Mouse (Mus musculus): ENCODE results near the gene Olfr215.
"Not testable (repeated sequence)": the region's sequence is repeated elsewhere in the genome, so short reads cannot be mapped to it uniquely, and the experiment has no call there.

The Olfr215 gene

DNA sequence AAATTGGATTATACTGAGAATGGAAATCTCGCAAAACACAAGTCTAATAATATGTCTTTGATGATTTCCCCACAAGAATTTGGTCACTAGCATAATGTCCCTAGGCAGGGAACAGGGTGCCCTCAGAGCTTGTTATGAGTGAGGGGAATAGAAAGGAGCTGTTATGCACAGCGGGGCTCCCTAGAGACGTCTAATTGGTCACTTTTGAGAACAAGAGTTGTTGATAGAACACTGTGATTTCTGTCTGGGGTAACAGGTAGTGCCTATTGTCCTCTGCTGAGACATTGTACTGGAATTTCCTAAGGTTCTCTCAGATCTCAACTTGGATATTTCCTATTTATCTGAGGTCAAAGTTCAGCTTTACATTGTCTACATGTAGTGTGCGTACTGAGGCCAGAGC lies at the start of gene Olfr215:
TSS of gene Olfr215 (minus strand) at position 101 of the 400 bp plus-strand sequence.
- DNase-seq (ENCODE audit: low spot score in 2 of 2), result no peak

DNA sequence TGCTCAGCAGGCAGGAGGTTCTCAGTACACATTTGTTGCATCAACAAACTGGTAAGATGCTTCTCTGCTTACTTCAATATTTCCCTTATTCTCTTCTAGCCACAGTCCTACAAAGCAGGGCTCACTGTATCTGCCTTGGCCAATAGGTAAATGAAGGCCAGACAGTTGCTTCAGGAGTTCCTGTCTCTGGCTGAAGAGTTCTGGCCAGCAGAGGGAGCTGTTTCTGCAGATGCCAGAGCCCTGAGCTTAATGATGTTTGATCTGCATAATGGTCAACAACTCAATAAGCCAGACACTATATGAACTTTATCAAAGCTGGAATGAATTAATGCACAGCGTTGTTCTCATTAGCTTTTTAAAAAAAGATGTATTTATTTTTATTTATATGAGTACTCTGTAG lies 48.1 kb upstream of the Olfr215 start:
- DNase-seq (ENCODE audit: low spot score in 2 of 2), result peak; percentile 69 to 78

DNA sequence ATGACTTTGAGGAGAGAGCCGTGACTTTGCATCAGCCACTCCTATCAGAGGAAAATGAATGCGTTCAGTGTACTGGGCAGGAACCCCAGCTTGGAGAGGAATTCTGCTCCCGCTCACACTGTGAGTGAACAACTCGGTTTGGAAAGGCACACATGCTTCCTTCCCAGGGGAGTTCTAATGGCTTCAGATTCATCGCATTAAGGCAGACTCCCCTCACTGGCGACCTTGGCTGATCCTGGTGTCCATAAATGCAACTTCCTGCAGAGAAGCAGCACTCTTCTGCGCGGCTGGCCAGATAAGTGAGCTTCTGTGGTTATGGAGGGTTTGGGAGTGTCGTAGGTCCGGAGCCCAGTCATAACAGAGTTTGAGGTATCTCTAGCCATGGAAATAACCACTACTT lies 45.8 kb upstream of the Olfr215 start:
- DNase-seq (ENCODE audit: low spot score in 2 of 2), result no peak

DNA sequence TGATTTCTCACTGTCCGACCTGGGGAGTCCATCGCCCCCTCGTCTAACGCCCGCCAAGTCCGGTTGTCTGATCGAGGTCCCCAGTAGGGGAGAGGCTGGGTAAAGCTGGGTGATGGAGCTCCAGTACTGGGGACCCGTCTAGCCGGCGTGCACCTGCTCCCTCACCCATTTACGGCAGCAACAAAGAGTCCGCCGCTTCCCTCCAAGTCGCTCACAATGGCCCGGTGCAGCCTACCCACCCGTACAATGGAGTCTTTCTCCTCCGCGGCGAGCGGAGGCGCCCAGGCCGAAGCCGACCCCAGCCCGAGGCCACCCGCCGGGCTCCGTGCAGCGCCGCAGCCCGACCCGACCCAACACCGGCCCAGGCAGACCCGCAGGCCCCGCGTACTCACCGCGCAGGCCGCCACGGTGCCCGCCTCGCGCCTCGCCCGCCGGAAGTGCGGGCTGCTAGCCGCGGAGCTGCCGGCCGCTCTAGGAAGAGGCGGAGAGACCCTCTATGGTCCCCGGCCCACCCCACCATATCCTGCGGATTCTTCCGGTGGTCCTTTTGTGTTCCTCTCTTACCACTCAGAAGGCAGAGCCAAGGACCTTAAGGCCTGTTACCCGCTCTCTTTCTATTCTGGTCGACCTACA lies 44.7 kb upstream of the Olfr215 start, which contains the start of gene Zfp422:
TSS of gene Zfp422 (minus strand) at position 461 of the 633 bp plus-strand sequence.
- peak; percentile 79 to 84 for DNase-seq (ENCODE audit: low spot score in 2 of 2)

DNA sequence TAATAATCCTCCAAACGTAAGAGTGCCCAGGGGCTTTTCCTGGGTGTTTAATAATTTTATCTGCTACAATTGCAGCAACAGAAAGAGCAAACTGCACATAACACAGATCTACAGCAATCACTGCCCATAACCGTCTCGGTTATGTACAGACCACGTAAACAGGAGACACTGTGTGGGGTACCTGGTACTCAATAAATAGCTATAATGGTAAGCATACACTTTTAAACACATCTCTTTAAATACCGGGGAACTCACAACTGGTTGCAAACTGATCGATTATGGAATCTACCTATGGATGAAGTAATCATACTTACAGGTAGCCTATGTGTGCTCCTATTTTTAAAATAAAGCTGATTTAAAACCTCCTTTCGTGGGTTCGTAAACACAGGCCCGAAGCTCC lies 44.1 kb upstream of the Olfr215 start:
- DNase-seq (ENCODE audit: low spot score in 2 of 2), result no peak

DNA sequence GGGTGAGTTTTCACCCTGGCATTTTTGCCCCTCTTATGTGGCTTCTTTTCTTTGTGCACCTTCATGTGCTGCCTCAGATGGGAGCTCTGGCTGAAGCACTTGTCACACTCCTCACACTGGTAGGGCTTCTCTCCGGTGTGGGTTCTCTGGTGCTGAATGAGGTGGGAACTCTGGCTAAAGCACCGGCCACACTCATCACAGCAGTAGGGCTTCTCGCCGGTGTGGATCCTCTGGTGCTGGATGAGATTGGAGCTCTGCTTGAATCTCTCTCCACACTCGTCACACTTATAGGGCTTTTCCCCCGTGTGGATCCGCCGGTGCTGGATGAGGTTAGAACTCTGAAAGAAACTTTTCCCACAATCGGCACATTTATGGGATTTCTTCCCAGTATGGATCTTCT lies 42.4 kb upstream of the Olfr215 start:
- not testable (repeated sequence) for DNase-seq (ENCODE audit: low spot score in 2 of 2)

DNA sequence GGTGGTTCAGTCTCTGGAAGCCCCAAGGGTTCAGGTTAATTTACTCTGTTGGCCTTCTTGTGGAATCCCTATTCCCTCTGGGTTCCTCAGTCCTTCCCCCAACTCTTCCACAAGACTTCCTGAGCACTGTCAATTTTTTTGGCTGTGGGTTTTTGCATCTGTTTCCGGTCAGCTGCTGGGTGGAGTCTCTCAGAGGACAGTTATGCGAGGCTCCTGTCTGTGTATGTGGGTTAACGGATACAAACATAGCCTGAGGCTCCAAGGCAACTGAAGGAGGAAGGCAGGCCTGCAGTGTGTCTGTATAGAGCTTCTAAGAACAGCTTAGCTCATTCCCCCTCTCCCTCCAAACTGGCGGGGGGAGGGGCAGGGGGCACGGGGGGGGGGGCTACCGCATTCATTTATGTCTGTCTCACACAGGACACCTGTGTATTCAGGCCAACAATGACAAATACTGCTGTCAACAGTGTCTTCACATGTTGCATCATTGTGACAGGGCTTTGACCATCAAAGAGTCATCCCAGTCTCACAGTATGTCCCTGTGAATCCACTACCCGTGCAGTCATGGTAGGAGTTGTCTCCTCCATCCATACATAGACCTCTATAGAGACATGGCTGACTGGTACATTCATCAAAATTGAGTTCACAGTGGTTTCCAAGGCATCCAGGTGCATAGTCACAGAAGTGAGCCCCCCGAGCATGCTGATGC lies 37.5 kb upstream of the Olfr215 start:
- DNase-seq (ENCODE audit: low spot score in 2 of 2), result no peak

DNA sequence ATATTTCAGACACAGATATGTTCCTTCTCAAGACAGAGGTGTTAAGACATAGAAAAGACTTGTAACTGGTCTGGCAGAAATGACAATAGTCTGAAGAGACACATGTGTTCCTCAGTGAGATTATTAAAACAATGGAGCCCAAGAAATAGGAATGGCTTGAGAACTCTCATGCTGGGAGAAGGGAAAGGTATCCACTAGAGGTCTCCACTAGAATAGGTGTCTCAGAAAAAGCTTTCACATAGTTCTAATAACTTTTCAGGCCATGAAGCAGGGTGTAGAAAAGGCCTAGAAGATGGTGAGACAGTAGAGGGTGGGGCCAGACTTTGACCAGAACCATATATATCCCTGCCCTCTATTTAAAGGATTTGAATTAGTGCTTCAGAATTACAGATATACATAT lies 34.1 kb upstream of the Olfr215 start:
- DNase-seq (ENCODE audit: low spot score in 2 of 2), result no peak

DNA sequence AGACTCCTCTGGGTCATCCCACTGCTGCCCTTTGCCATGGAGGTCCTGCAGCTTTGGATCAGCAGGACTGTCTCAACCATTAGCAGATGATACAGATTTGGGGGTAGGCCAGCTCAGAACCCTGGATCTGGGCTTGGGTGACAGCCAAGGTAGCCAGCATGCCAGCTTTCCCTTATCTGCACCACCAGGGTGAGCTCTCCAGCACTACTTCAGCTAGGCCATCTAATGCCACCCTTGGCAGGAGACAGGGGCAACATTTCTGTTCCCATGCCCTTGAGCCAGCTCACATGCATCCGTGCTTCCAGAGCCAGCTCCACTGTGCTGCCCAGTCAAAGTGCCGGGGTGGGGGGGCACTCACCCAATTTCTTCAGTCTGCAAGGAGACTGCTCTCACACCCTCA lies 31.7 kb upstream of the Olfr215 start:
- no peak for DNase-seq (ENCODE audit: low spot score in 2 of 2)

DNA sequence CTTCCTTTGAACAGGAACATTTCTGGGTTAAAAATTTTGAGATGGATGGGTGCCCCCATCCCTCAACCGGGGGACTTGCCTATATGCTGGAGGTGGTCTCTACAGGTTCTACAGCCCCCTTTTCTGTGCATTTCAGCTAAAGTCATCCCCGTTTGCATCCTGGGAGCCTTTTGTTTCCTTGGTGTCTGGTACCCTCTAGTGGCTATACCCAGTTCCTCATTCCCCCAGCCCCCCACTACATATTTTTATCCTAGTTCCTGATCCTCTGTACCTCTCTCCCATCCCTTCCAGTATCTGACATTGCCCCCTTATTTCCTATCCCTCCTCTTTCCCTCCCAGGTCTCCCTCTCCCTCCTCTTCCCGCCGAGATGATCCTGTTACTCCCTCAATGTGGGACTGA lies 23.2 kb upstream of the Olfr215 start:
- DNase-seq (ENCODE audit: low spot score in 2 of 2), result no peak

DNA sequence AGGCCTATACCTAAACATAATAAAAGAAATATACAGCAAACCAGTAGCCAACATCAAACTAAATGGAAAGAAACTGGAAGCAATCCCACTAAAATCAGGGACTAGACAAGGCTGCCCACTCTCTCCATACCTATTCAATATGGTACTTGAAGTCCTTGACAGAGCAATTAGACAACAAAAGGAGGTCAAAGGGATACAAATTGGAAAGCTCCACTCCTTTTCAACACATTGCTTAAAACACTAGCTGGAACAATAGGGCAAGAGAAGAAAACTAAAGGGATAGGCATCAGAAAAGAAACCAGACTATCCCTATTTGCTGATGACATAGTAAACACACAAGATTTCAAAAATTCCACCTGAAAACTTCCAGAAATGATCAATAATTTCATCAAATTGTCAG lies 17.0 kb upstream of the Olfr215 start:
- DNase-seq (ENCODE audit: low spot score in 2 of 2), result not testable (repeated sequence)

DNA sequence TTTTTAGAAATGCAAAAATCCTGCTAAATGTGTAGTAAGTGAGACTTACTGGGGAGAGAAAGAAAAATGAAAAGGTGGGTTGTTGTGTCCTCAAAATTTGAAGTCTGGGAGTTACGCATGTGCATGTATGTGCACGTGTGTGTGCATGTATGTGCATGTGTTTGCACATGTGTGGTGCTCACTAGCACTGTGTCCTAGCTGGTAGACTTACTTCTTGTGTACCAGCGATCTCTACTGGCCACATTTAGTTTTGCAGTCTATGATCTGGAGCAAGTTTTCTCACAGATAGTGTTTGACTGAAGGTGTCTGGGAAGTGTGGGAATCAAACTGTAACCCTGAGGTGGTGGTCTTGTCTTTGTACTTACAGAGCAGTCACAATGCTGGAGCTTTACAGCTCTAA lies 14.2 kb downstream of the Olfr215 start:
- peak; percentile 33 to 40 for DNase-seq (ENCODE audit: low spot score in 2 of 2)

DNA sequence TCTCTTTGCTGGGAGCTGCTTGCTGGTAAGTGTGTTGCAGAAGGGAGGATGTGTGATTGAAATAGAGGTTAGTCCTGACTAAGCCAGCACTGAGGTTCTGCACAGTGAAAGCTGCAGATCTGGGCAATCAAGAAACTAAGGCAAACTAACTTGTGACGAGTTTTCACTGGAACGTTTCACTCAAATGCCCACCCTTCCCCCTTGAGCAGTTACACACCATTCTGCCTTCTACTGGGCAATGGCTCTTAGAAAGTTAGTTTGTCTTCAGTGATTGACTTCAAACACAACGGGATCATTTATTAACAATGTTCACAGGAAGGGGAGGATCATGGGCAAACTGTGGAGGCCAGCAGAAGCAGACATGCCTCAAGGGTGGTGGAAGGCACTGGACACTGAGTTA lies 29.0 kb downstream of the Olfr215 start:
- no peak for DNase-seq (ENCODE audit: low spot score in 2 of 2)

DNA sequence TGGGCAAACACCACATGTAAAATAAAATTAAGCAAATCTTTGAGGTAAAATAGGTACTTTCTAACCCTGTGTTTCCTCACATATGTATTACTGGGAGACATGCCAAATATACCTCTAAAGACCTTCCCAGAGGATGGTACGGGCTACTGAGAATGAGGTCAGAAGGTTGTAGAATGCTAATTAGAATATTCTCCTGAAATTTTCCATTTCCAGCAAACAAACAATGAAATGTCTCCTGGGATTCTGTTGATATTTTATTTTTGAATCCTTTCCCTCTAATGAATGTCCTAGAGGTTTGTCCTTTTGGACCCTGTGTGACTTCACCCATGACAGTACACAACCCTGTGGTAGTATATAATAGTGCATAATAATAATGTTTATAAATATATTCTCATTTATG lies 30.1 kb downstream of the Olfr215 start, which contains the start of gene Olfr214:
TSS of gene Olfr214 (plus strand) at position 301 of the 400 bp plus-strand sequence.
- no peak for DNase-seq (ENCODE audit: low spot score in 2 of 2)

DNA sequence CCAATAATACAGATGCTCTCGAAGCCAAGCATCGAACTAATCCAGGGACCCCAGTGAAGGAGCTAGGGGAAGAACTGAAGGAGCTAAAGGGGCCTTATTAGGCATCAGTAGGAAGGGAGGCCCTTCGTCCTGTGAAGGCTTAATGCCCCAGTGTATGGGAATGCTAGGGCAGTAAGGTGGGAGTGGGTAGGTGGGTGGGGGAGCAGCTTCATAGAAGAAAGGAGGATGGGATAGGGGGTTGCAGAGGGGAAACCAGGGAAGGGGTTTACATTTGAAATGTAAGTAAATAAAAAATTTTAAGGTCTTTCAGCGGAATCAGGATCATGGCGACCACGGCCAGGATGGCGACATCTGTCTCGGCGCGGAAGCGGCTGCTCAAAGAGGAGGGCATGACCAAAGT lies 33.2 kb downstream of the Olfr215 start, which contains the start of gene Gm5580:
TSS of gene Gm5580 (plus strand) at position 301 of the 400 bp plus-strand sequence.
- not testable (repeated sequence) for DNase-seq (ENCODE audit: low spot score in 2 of 2)

DNA sequence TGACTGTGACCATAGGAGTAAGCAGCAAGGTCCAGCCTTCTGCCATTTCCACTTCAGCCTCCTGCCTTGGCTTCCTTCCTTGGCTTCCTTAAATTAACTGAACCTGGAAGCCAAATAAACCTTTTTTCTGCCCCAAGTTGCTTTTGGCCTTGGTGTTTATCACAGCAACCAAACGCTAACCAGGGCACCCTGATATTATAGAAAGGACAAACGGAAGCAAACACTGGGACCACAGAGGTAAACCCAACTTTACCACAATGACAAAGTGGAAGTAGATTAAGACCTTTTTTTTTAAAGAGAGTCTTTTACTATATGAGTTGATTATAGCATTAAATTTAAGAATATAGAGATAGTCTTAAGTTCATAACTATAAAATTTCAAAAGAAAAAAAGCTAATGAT lies 41.5 kb downstream of the Olfr215 start:
- DNase-seq (ENCODE audit: low spot score in 2 of 2), result no peak

DNA sequence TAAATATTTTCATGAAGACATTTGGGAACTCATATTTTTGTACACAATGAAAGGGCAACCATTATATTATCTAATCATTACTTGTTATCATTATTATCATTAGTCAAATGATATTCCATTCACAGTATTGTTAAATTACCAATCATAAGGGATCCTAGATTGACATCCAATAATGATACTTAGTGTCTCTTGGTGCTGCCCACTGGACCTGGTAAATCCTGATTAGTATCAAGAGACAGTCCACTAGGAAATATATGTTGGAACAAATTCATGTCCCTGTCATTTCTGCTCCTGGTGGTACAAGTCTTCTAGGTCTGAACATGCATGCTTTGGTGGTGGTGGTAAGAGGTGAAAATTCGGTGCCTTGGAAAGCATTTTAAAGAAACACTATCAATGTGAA lies 45.8 kb downstream of the Olfr215 start, which contains the start of gene Olfr213:
TSS of gene Olfr213 (plus strand) at position 301 of the 400 bp plus-strand sequence.
- no peak for DNase-seq (ENCODE audit: low spot score in 2 of 2)
